Mouse (Mus musculus) C2C12 (cell line): Measurements from ENCODE around the gene Tspo. TPM values are rescaled to one million over a fixed set of nuclear protein-coding genes. Genes with fewer than 3 reads are reported as not detected.

Experiments used
- H3K27me3 ChIP-seq: one replicate; pipeline ENCODE4 v1.6.1; 2011; ENCODE audit not compliant: control insufficient read depth, insufficient read depth, insufficient read length
- H3K36me3 ChIP-seq: one replicate; pipeline ENCODE4 v1.6.1; 2011; ENCODE audit not compliant: control insufficient read depth, insufficient read depth
- H3K4me3 ChIP-seq: one replicate; pipeline ENCODE4 v1.5.1; 2011; ENCODE audit warnings: mild to moderate bottlenecking, control low read depth; ENCODE audit not compliant: poor library complexity, insufficient read depth, severe bottlenecking
- H3K79me2 ChIP-seq: one replicate; pipeline ENCODE4 v1.6.1; 2011; ENCODE audit not compliant: control insufficient read depth, insufficient read depth
- H3K79me3 ChIP-seq: one replicate; pipeline ENCODE4 v1.6.1; 2011; ENCODE audit warnings: low read depth, control low read depth
- H3ac ChIP-seq: one replicate; pipeline ENCODE3; 2011; ENCODE audit warnings: low read depth; ENCODE audit not compliant: control insufficient read depth, insufficient read length
- CEBPB ChIP-seq: IDR thresholded peaks from one replicate; pipeline ENCODE4 v1.6.1; 2011; ENCODE audit warnings: low read depth, mild to moderate bottlenecking, control low read depth, moderate library complexity
- CTCF ChIP-seq: IDR thresholded peaks from one replicate; pipeline ENCODE4 v1.5.1; 2011; ENCODE audit not compliant: control insufficient read depth, insufficient read depth, insufficient read length
- FOSL1 ChIP-seq: IDR thresholded peaks from one replicate; pipeline ENCODE4 v1.8.0; 2011; ENCODE audit warnings: mild to moderate bottlenecking, low read length; ENCODE audit not compliant: poor library complexity, insufficient read depth, severe bottlenecking
- MAX ChIP-seq: IDR thresholded peaks from one replicate; pipeline ENCODE4 v1.6.1; 2011; ENCODE audit warnings: mild to moderate bottlenecking, control low read depth
- MYOD1 ChIP-seq: IDR thresholded peaks from one replicate; pipeline ENCODE4 v1.6.1; 2011; ENCODE audit warnings: low read depth; ENCODE audit not compliant: control insufficient read depth, insufficient read length
- MYOG ChIP-seq: IDR thresholded peaks from one replicate; pipeline ENCODE4 v1.6.1; 2011; ENCODE audit not compliant: control insufficient read depth, insufficient read length; ENCODE audit errors: extremely low read depth
- USF1 ChIP-seq: IDR thresholded peaks from one replicate; pipeline ENCODE4 v1.6.1; 2011; ENCODE audit warnings: low read depth, mild to moderate bottlenecking, control low read depth, moderate library complexity
- polyA plus RNA-seq: library from polyadenylated mRNA; unstranded; fragments of >200 nt; fragmentation: generic; extraction: Trizol; gene quantifications from one replicate; pipeline ENCODE4 v1.2.1, GENCODE M21; 2012; ENCODE audit warnings: missing spikeins

The Tspo gene
- polyA plus RNA-seq, 1 experiment, result 693 TPM

GRCm38 (mm10) chr15:83523638-83524332, 39.6 kb upstream of the Tspo start:
- Histone ChIP-seq H3K79me2 (no peaks in the 10 kb centered on the region), H3K27me3 (peaks cover 10% of the 10 kb centered on the region), H3K79me3 (no peaks in the 10 kb centered on the region), H3ac (no peak overlapping the region), H3K4me3 (no peak overlapping the region), H3K36me3 (no peaks in the 10 kb centered on the region)
- no peak for TF ChIP-seq MAX
- TF ChIP-seq CEBPB, result no peak
- TF ChIP-seq FOSL1, result no peak
- no peak for TF ChIP-seq MYOD1
- TF ChIP-seq MYOG, result no peak
- TF ChIP-seq CTCF, result no peak
- TF ChIP-seq USF1, result no peak

- Histone ChIP-seq H3K79me2 (no peaks in the 10 kb centered on the region), H3K79me3 (no peaks in the 10 kb centered on the region), H3K27me3 (peaks cover 10% of the 10 kb centered on the region), H3K4me3 (no peak overlapping the region), H3K36me3 (no peaks in the 10 kb centered on the region), H3ac (no peak overlapping the region)
- TF ChIP-seq MYOG (no peak), FOSL1 (no peak)
Observed at GRCm38 (mm10) chr15:83524333-83524729, 39.1 kb upstream of the Tspo start.

DNA sequence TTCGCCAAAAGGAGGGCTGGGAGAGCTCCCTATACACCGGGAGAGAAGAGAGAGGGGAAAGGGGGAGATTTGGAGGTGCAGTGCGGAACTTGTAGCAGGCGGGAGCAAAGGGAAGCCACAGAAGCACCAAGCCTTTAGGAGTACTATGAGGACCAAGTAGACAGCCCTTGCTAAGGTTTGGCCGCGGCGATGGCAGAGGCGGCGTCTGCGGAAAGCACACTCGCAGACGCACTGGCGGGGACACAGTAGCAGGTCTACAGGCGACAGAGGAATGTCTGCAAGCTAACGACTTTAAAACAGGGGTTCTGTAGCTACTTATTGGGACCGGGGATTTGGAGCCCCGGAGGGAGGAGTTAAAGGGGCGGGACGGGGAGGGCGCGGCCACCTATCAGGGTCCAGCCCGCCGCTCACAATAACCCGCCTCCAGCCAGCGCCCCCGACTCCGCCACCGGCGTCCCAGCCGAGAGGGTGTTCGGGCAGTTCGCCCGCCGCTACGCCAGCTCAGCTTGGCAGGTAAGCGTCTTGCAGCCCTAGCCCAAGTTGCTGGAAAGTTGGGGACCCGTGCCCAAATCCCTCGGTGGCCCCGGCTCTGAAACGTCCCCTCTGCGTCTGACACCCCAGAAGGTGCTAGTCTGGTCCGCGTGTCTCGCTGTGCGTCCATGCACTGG, 36.8 kb upstream of the Tspo start, which contains the start of gene Bik:
TSS of gene Bik (plus strand) at position 439 of the 668 bp plus-strand sequence.
- H3K27me3 ChIP-seq, result peaks cover 18% of the 10 kb centered on the region
- TF ChIP-seq MAX, result no peak
- TF ChIP-seq CEBPB, result no peak
- no peak for TF ChIP-seq CTCF
- TF ChIP-seq USF1, result no peak
- no peak for TF ChIP-seq MYOD1
- no peak for TF ChIP-seq MYOG
- TF ChIP-seq FOSL1, result no peak
- H3K4me3 ChIP-seq, result peak within 1 kb of the TSS; percentile 25
- no peaks in the 10 kb centered on the region for H3K36me3 ChIP-seq
- peak within 1 kb of the TSS; percentile 25 for H3ac ChIP-seq
- H3K79me2 ChIP-seq, result no peaks in the 10 kb centered on the region
- no peaks in the 10 kb centered on the region for H3K79me3 ChIP-seq

DNA sequence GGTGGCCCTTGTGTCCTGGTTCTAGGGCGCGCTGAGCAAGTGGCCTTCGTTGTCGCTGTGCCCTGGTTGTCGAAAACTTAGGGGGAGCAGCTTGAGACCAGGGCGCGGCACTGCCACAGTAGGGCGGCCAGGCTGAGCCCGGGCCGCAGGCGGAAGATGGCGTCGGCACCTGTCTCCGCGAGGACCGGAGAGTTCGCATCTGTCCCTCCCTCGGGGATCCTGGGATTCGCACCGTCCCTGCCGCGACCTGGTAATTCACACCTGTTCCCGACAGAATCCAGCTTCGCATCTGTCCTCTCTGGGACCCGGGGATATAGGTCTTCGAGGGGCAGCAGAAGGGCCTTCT, 36.3 kb upstream of the Tspo start:
- Histone ChIP-seq H3K4me3 (peak overlapping the region; percentile 25), H3ac (peak overlapping the region; percentile 25), H3K79me3 (no peaks in the 10 kb centered on the region), H3K79me2 (no peaks in the 10 kb centered on the region), H3K27me3 (peaks cover 18% of the 10 kb centered on the region), H3K36me3 (no peaks in the 10 kb centered on the region)
- TF ChIP-seq MAX (no peak), MYOG (no peak), USF1 (no peak), CTCF (no peak), FOSL1 (no peak), MYOD1 (no peak), CEBPB (no peak)

DNA sequence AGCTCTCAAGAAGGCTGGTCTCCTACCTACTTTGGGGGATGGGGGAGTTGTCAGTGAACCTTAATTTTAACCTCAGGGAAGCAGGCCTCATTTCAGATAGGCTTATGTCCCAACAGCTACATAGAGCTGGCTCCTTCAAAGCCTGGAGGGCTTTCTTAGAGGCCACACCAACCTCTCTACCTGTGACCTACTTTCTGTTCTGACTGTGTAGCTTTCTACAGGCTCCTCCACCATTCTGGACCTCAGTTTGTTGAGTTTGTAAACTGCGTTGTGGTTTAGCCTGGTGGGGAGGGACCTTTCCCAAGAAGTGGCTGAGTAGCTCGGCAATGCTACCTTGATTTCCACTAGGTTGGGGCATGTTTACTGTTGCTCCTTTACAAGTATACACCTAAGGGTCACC, 35.6 kb upstream of the Tspo start:
- H3K27me3 ChIP-seq, result peaks cover 18% of the 10 kb centered on the region
- no peak overlapping the region for H3ac ChIP-seq
- no peaks in the 10 kb centered on the region for H3K36me3 ChIP-seq
- no peaks in the 10 kb centered on the region for H3K79me3 ChIP-seq
- H3K79me2 ChIP-seq, result no peaks in the 10 kb centered on the region
- no peak overlapping the region for H3K4me3 ChIP-seq
- no peak for TF ChIP-seq FOSL1
- no peak for TF ChIP-seq CEBPB
- no peak for TF ChIP-seq MYOG
- no peak for TF ChIP-seq MYOD1
- no peak for TF ChIP-seq CTCF
- no peak for TF ChIP-seq USF1
- TF ChIP-seq MAX, result no peak

DNA sequence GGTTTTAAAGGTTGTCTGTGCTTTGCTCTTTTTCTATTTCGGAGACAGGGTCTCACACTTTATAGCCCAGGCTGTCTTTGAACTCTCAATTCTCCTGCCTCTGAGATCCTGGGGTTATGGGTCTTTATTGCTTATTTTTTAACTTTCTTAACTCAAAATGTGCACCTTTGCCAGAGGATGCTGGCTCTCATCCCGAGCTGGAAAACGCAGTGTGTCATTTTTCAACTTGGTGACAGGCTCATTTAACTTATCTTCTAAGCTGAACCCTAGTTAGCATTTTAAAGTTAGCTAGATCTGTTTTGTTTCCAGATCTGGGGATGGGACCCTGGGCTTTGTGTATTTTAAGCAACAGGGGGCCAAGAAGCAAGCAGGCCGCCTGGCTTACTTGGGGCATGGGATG, 34.5 kb upstream of the Tspo start:
- H3ac ChIP-seq, result no peak overlapping the region
- H3K79me2 ChIP-seq, result no peaks in the 10 kb centered on the region
- H3K36me3 ChIP-seq, result no peaks in the 10 kb centered on the region
- peaks cover 18% of the 10 kb centered on the region for H3K27me3 ChIP-seq
- H3K4me3 ChIP-seq, result no peak overlapping the region
- TF ChIP-seq MYOD1 (no peak), MAX (no peak), CTCF (no peak), USF1 (no peak), MYOG (no peak), CEBPB (no peak), FOSL1 (no peak)
- H3K79me3 ChIP-seq, result no peaks in the 10 kb centered on the region
